Mouse (Mus musculus): ENCODE measurements at regions not wholly inside any gene's neighbourhood (a gene's known extent, or its start where the extent isn't known, plus 50 kb on each side); places are given as distances from the start of the nearest gene placed in this dataset.
"Not testable (repeated sequence)": the region's sequence is repeated elsewhere in the genome, so short reads cannot be mapped to it uniquely, and the experiment has no call there.

GRCm38 (mm10) chr13:74563483-74564330 lies 69.9 kb upstream of the Zfp825 start:
- 2% methylated on average over 27 of the region's 27 CpGs for WGBS
- H3K36me3 ChIP-seq (ENCODE audit: control insufficient read depth, insufficient read depth, low read length); H3K9me3 ChIP-seq (ENCODE audit: control insufficient read depth, low read length); H3K4me1 ChIP-seq (ENCODE audit: control insufficient read depth in 2 of 2, insufficient read depth in 2 of 2, low read length in 2 of 2); H3K27me3 ChIP-seq (ENCODE audit: control insufficient read depth, insufficient read depth, low read length): not testable (repeated sequence)
- Histone ChIP-seq H3K4me3 (ENCODE audit: control insufficient read depth in 1 of 2, insufficient read depth in 1 of 2, low read depth in 1 of 2, low read length in 2 of 2) (peak overlapping the region; percentile 56 to 59), H3K9ac (ENCODE audit: low read length) (peak overlapping the region; percentile 75), H3K27ac (replicated peaks in 1 of 2; ENCODE audit: control insufficient read depth in 1 of 2, insufficient read depth in 1 of 2, low read depth in 2 of 2, low read length in 2 of 2) (peak overlapping the region; percentile 71 to 82), H3K4me2 (ENCODE audit: low read length) (peak overlapping the region; percentile 64)
- ATAC-seq (ENCODE audit: insufficient number of reproducible peaks, insufficient read depth, low FRiP score, low read depth), result peak; percentile 82

GRCm38 (mm10) chr13:74564331-74564727 lies 70.5 kb upstream of the Zfp825 start:
- not testable (repeated sequence) for H3K27me3 ChIP-seq (ENCODE audit: control insufficient read depth, insufficient read depth, low read length); ATAC-seq (ENCODE audit: insufficient number of reproducible peaks, insufficient read depth, low FRiP score, low read depth); H3K9me3 ChIP-seq (ENCODE audit: control insufficient read depth, low read length); H3K4me1 ChIP-seq (ENCODE audit: control insufficient read depth in 2 of 2, insufficient read depth in 2 of 2, low read length in 2 of 2); H3K36me3 ChIP-seq (ENCODE audit: control insufficient read depth, insufficient read depth, low read length)
- peak overlapping the region; percentile 56 to 59 for H3K4me3 ChIP-seq (ENCODE audit: control insufficient read depth in 1 of 2, insufficient read depth in 1 of 2, low read depth in 1 of 2, low read length in 2 of 2)
- peak overlapping the region; percentile 75 for H3K9ac ChIP-seq (ENCODE audit: low read length)
- peak overlapping the region; percentile 71 to 82 for H3K27ac ChIP-seq (replicated peaks in 1 of 2; ENCODE audit: control insufficient read depth in 1 of 2, insufficient read depth in 1 of 2, low read depth in 2 of 2, low read length in 2 of 2)
- H3K4me2 ChIP-seq (ENCODE audit: low read length), result peak overlapping the region; percentile 64
- 16% methylated on average over 2 of the region's 2 CpGs for WGBS

GRCm38 (mm10) chr13:74569967-74570366 lies 69.4 kb upstream of the Erap1 start:
- H3K9me3 ChIP-seq (ENCODE audit: control insufficient read depth, low read length); ATAC-seq (ENCODE audit: insufficient number of reproducible peaks, insufficient read depth, low FRiP score, low read depth); H3K9ac ChIP-seq (ENCODE audit: low read length); H3K27me3 ChIP-seq (ENCODE audit: control insufficient read depth, insufficient read depth, low read length); H3K4me3 ChIP-seq (ENCODE audit: control insufficient read depth in 1 of 2, insufficient read depth in 1 of 2, low read depth in 1 of 2, low read length in 2 of 2); H3K36me3 ChIP-seq (ENCODE audit: control insufficient read depth, insufficient read depth, low read length); H3K27ac ChIP-seq (replicated peaks in 1 of 2; ENCODE audit: control insufficient read depth in 1 of 2, insufficient read depth in 1 of 2, low read depth in 2 of 2, low read length in 2 of 2); H3K4me1 ChIP-seq (ENCODE audit: control insufficient read depth in 2 of 2, insufficient read depth in 2 of 2, low read length in 2 of 2); H3K4me2 ChIP-seq (ENCODE audit: low read length): not testable (repeated sequence)
- 61% methylated on average over 4 of the region's 4 CpGs for WGBS

All from heart, embryonic 14.5 days (tissue).